Mouse (Mus musculus) ovary, postnatal 36 days (tissue): ENCODE results near the gene Spryd4.
A peak's percentile ranks its signal among the peaks of the same experiment; 100 is the strongest.
"Not testable (repeated sequence)": the region's sequence is repeated elsewhere in the genome, so short reads cannot be mapped to it uniquely, and the experiment has no call there.

Source experiments
- DNase-seq: peaks from one replicate; pipeline ENCODE4 v3.0.0; 2022; ENCODE audit warnings: low spot score, mixed read lengths

Gene Spryd4

GRCm38 (mm10) chr10:128187181-128187605, 24.4 kb downstream of the Spryd4 start:
- no peak for DNase-seq

- DNase-seq, result peak; percentile 76
Measured at GRCm38 (mm10) chr10:128185959-128186358, 25.6 kb downstream of the Spryd4 start.

GRCm38 (mm10) chr10:128185277-128185940, 26.2 kb downstream of the Spryd4 start:
- no peak for DNase-seq

- no peak for DNase-seq
Measured at GRCm38 (mm10) chr10:128184296-128184695, 27.3 kb downstream of the Spryd4 start.

- DNase-seq, result peak; percentile 25
Measured at GRCm38 (mm10) chr10:128179989-128180388, 31.6 kb downstream of the Spryd4 start, which contains the start of gene Rbms2. Gene Rbms2, minus strand, starts transcription at chr10:128180297.

- no peak for DNase-seq
Measured at GRCm38 (mm10) chr10:128177316-128177715, 34.3 kb downstream of the Spryd4 start.

- peak; percentile 56 for DNase-seq
Measured at GRCm38 (mm10) chr10:128175996-128176755, 35.4 kb downstream of the Spryd4 start.

- DNase-seq, result no peak
Measured at GRCm38 (mm10) chr10:128175302-128175701, 36.3 kb downstream of the Spryd4 start.

GRCm38 (mm10) chr10:128171348-128171747, 40.3 kb downstream of the Spryd4 start:
- DNase-seq, result not testable (repeated sequence)

GRCm38 (mm10) chr10:128167091-128167490, 44.5 kb downstream of the Spryd4 start:
- DNase-seq, result no peak

- not testable (repeated sequence) for DNase-seq
Measured at GRCm38 (mm10) chr10:128165726-128166125, 45.9 kb downstream of the Spryd4 start.
